Mouse (Mus musculus) cerebellum, postnatal 10 days (tissue): ENCODE data around the gene Flt1.

Source experiments
- DNase-seq, 2 experiments: peaks; one replicate each; pipeline ENCODE4 v3.0.0; 2021; ENCODE audit warnings: mixed read lengths in 2 of 2

The Flt1 gene

GRCm38 (mm10) chr5:147539815-147540214, 186.0 kb downstream of the Flt1 start:
- DNase-seq = no peak

GRCm38 (mm10) chr5:147539409-147539808, 186.4 kb downstream of the Flt1 start:
- no peak for DNase-seq

- DNase-seq = no peak
Observed at GRCm38 (mm10) chr5:147532031-147532430, 193.8 kb downstream of the Flt1 start.

GRCm38 (mm10) chr5:147527788-147528187, 198.0 kb downstream of the Flt1 start:
- DNase-seq = no peak

GRCm38 (mm10) chr5:147527006-147527405, 198.8 kb downstream of the Flt1 start:
- DNase-seq = no peak
